In the genomic region with DNA sequence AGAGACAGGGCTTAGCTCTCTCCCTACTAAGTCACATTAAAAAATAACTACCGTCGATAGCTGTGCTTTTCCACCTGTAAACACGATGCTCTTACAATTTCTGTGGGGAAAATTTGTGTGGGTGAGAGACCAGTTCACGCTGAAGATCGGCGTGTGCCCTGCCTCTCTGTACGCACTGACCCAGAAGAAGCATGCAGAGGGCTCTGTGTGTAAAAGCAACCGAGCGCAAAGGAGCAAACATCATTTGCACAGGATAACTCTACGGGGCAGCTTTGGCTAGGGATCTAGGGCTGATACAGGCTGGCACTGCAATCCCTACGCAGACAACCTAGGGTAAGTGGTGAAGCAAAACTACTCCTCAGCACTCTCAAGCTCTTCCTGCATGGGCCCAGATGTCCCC, we compare ENCODE assay signal across 20 mouse cellular contexts.
"Had no signal": no experiment of that assay in that cellular context is flagged by ENCODE, and none has a peak within 500 bp of the region (broad histone marks: within the 10 kb centered on the region; RNA-seq: fewer than 3 reads in every experiment).

No protein-coding gene starts in this region.

- H3K27ac ChIP-seq: intestine, embryonic 15.5 days; kidney, postnatal 0 days; layer of hippocampus, adult 2 months; limb, embryonic 10.5 days; limb, embryonic 13.5 days; liver, embryonic 12.5 days; liver, embryonic 15.5 days; lung, embryonic 15.5 days; midbrain, embryonic 12.5 days had no signal

- H3K36me3 ChIP-seq: intestine, embryonic 15.5 days; limb, embryonic 10.5 days; limb, embryonic 13.5 days; liver, embryonic 12.5 days; liver, embryonic 15.5 days; lung, embryonic 15.5 days; midbrain, embryonic 12.5 days had no signal

- H3K27me3 ChIP-seq: intestine, embryonic 15.5 days; limb, embryonic 13.5 days; liver, embryonic 12.5 days; liver, embryonic 15.5 days; lung, embryonic 15.5 days; midbrain, embryonic 12.5 days had no signal

- H3K9me3 ChIP-seq: intestine, embryonic 15.5 days; limb, embryonic 10.5 days; limb, embryonic 13.5 days; liver, embryonic 12.5 days; liver, embryonic 15.5 days; lung, embryonic 15.5 days; megakaryocyte, embryonic 14.5 days; midbrain, embryonic 12.5 days had no signal

- ATAC-seq: intestine, embryonic 15.5 days; liver, embryonic 12.5 days had no signal

- H3K4me1 ChIP-seq: intestine, embryonic 15.5 days; limb, embryonic 10.5 days; limb, embryonic 13.5 days; liver, embryonic 12.5 days; liver, embryonic 15.5 days; lung, embryonic 15.5 days; megakaryocyte, embryonic 14.5 days had no signal

- H3K4me2 ChIP-seq: intestine, embryonic 15.5 days; limb, embryonic 13.5 days; liver, embryonic 12.5 days; liver, embryonic 15.5 days; lung, embryonic 15.5 days; midbrain, embryonic 12.5 days had no signal

- H3K4me3 ChIP-seq: intestine, embryonic 15.5 days; layer of hippocampus, adult 2 months; limb, embryonic 10.5 days; limb, embryonic 13.5 days; liver, embryonic 12.5 days; liver, embryonic 15.5 days; lung, embryonic 15.5 days; megakaryocyte, embryonic 14.5 days; midbrain, embryonic 12.5 days had no signal

- H3K9ac ChIP-seq: intestine, embryonic 15.5 days; limb, embryonic 13.5 days; liver, embryonic 12.5 days; liver, embryonic 15.5 days; lung, embryonic 15.5 days; midbrain, embryonic 12.5 days had no signal

- DNase-seq: kidney, adult 11 months; kidney, adult 8-10 months; kidney, postnatal 25 days; layer of hippocampus, adult 9-11 months; liver; lung, adult 18-20 months; lung, postnatal 10 days; lung, postnatal 36 days; thymus, adult 18-20 months; thymus, postnatal 36 days had no signal
